Mouse (Mus musculus) lung, postnatal 0 days (tissue): ENCODE results near the gene Slc6a9.

Source experiments
- CTCF ChIP-seq: IDR thresholded peaks from 2 replicates; pipeline ENCODE4 v1.5.1; 2016; ENCODE audit warnings: antibody characterized with exemption, mild to moderate bottlenecking
- EP300 ChIP-seq: IDR thresholded peaks from 2 replicates; pipeline ENCODE4 v1.6.1; 2016; ENCODE audit warnings: antibody characterized with exemption, mild to moderate bottlenecking, control low read depth

- no peak for TF ChIP-seq CTCF
- TF ChIP-seq EP300: no peak
Observed at GRCm38 (mm10) chr4:117914031-117914430, 79.7 kb downstream of the Slc6a9 start.
